Mouse (Mus musculus) liver (tissue): Measurements from ENCODE around the gene Sspo.

ENCODE experiments used
- DNase-seq: peaks from one replicate; pipeline ENCODE4 v3.0.0-alpha.2; 2020; ENCODE audit warnings: mixed read lengths

The Sspo gene

DNA sequence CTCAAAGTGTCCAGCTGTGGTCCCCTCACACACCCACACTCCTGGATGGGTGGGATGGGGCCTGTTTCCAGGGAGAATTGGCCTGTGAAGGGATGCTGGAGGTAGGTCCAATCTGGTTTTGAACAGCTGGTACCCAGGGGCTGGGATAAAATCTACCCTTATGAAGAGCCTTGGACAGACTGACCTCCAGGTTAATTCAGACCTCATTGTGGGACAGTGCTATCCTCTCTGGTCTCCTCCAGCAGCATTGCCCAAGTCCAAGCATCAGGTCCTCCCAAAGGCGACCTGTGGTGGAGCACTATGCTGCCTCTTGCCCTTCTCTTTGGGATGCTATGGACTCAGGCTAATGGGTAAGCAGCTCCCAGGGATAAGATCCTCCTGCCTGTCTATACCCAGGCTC lies at the start of gene Sspo:
Sspo (plus strand) TSS at position 301 of the 400 bp plus-strand sequence.
- DNase-seq: no peak

DNA sequence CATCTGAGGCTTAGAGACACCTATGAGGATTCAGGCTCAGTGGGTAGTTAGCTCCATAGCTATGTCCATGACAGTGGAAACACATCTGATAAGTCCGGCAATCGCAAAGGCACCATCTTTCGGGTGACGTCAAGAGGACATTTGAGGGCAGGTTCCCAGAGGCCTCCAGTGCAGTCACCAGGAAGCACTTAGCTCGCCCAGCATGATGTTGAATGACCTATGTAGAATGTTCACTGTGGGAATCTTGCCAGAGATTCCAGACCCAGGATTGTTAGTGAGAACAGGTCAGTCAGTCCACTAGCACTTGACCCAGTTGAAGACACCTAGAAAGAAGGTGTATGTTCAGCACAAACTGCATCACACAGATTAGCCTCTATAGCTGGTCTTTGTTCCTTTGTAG lies 48.1 kb upstream of the Sspo start:
- DNase-seq: no peak

DNA sequence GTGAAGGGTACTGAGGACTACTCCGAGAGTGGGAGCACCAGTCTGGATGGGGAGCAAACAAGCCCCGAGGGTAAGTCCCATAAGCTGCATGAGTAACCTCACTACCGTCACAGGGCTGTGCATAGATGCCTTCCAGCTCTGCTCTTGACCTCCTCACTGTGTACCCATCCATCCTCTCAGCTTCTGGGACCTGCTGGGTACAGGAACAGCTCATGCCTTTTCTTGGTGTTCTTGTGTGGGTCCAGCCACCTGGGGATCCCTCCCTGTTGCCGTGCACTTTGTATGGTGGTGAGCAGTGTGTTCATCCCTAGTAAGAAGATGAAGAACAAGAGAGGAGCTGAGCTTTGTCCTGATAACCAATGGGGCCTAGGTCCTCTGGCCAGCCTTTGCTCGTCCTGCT lies 44.0 kb upstream of the Sspo start:
- DNase-seq: no peak

DNA sequence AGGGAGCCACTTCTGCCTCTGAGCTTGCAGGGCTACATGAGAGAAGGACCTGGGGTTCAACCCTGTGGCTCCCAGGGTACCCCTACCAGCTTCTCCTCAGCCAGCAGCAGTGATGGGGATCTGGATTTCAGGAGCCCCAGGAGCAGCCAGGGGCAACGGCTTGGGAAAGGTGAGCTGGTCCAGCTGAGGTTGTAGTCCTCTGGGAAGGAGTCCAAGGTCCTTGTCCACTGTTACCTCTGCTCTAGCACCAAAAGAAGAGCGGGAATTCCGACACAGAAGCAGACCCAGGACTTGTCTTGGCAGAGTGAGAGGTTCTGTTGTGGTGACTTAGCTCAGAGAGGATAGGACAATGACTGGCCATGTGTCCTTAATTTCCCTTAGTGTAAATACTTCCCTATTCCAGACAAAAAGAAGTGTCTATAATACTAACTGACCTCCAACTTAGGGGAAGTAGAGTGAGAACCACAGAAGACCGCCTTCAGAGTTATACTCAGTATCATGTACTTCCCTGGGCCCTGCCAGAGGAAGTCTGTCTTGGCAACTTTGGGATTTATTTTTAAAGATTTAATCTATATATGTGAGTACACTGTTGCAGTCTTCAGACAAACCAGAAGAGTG lies 38.2 kb upstream of the Sspo start:
- DNase-seq: no peak

DNA sequence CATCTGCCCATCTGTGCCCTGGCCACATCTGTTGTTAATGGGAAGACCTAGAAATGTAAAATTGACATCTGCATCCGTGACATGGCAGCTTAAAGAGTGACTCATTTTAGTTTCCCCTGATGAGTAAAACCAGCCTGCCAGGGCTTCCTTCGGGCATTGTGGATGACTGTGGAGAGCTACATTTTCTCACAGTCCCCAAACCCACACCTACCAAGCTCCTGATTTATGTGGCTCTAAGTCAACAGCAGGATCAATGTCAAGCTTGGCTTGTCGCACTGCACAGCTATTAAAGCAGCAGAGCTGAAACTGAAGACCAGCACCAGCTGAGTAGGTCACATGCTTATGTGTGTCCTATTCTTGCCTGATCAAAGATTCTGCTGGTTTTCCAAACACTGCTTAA lies 37.5 kb upstream of the Sspo start:
- DNase-seq: no peak

DNA sequence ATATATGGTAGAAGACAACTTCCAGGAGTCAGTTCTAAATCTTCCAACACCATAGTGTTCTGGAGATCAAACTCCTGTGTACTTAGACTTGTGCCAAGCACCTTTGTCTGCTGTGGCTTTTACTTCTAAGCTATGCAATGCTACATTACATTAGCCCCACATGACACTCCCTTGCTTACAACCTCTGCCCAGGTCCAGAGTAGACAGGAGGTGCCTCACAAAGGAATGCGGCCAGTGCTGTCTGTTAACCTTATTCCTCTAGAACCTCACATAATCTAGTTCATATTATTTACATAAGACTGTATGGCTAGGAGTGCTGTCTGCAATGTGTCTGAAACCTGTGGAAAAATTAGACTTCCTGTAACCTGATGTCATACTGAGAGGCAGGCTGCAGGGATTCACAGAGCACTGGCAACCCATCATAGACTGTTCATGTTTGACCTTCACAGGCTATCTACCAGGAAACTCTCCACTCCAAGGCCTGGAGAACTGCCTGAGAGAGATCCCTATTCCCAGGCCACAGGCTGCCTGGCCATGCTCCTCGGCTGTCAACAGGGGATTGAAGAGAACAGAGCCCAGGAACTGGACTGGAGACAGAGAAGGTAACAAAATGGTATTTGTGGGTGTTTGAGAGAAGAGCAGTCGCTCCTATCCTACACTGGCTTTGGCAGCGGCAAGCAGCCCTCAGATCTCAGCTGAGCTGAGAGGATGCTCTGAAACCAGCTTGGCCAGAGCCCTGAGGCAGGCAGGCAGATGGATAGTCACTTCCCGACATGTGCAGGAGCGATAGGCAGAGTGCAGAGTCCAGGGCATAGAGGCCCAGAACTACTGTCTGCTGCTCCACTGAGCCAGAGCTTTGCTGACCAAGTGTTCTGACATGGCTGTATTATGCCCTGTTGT lies 36.6 kb upstream of the Sspo start:
- no peak for DNase-seq

DNA sequence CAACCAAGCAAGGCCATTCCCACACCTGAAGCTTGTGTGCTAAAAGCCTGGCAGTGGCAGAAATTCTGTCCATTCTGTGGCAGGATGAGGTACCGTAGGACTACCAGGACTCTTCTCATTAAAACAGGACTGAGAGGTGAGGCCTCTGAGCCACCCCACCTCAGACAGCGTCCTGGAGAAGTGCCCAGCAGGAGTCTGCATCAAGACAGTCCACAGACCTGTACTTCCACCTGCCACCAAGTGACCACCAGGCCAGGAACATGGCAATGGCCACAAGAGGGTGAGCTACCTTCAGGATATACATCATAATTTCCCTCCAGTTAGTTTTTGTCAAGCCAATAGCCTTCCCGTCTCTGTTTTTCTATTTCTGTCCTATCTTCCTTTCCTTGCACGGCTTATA lies 35.9 kb upstream of the Sspo start:
- no peak for DNase-seq

DNA sequence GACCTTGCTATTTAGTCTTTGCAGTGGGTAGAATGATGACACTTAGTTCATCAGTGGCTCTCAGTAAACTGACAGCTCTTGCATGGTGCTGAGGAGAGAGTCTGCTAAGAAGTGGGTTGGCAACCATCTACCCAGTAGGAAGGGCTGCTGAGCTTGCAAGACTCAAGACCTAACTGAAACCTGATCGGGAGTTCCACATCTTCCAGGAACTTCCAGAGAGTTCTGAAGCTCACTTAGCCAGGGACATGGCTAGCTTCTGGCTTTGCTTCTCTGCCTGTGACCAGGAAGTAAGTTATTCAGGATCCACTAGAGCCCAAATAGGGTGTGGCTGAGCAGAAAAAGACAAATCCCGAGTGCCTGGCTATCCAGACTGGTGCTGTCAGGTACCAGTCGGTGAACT lies 35.4 kb upstream of the Sspo start:
- no peak for DNase-seq

DNA sequence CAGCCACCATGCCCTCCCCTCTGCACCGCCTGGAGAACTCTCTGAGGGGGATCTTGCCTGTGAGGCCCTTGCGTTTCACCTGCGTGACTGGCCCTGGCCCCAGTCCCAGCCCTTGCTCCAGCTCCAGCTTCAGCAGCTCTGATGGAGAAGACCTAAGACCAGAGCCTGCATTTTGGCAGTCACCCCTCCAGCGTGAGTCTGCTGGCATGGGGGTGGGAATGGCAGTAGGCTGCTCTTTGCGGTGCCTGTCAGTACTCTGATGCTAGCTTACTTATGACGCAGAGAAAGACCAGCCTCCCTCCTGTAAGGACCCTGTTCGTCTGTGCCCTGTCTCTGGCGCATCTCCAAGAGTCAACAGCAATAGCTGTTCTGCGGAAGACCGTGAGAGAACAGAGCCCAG lies 34.9 kb upstream of the Sspo start:
- no peak for DNase-seq

DNA sequence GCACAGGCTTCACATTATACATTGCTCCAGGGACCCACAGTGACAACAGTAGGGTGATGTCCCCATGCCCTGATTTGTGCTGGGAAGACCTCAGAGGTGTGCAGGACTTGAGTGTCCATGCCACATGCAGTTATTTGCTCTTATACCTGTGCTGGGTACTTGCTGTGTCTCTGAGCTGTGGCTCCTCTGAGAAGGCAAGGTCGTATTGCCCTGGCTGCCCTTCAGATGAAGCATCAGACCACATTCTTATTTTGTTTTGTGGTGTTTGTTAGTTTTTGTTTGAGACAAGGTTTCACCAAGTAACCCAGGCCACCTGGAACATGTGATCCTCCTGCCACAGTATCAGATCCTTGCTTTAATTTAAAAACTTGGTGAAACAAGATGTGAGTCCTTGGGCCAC lies 33.1 kb upstream of the Sspo start:
- no peak for DNase-seq

DNA sequence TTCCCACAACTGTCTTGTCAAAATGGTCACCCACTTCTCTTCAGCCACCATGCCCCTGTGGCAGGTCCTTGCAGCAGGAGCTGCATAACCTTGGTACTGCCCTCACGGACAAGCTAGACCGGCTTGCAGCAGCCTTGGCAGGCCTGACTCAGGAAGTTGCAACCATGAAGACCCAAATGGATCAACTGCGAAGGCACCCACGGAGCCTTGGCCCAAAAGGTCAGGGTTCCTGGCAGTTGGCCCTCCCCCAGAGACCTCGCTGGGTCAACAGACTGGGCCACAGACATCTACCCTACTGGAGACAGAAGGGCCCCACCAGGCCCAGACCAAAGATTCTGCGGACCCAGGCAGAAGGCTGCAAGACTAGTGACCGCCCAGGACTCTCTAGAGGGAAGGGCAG lies 32.4 kb upstream of the Sspo start:
- DNase-seq: no peak

DNA sequence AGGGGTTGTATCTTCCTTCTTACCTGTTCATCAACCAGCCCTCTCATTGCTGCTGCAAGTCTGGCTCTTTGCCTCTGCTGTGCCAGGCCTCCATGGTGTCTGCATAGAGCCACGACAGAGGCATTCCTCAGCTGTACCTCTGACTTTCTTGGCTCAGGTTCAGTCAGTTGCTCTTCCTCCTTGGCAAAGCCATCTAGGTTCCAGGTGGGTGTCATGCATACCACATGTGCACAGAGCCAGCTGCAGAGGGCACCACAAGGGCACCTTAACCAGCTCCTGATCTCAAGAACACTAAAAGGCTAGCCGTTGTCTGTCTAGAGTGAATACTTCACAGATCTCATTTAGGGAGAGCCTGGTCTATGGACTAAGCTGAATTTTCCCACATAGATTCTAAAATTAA lies 31.5 kb upstream of the Sspo start:
- no peak for DNase-seq

DNA sequence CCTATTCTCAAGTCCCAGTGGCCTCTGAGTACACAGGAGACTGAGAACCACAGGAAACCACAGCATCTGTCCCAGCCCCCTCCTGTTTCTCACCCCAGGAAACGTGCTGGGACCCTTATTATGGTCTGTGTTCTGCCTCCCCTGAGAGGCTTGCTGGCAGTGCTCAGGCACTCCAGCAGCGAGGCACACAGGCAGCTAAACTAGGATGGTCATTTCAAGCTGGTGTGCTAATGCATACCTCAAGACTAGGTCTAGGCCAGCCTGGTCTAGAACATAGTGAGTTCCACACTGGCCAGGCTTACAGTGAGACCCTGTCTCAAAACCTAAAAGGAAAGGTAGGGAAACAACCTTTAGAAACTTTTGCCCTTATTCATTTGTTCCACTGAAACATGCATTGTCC lies 27.4 kb upstream of the Sspo start:
- no peak for DNase-seq

DNA sequence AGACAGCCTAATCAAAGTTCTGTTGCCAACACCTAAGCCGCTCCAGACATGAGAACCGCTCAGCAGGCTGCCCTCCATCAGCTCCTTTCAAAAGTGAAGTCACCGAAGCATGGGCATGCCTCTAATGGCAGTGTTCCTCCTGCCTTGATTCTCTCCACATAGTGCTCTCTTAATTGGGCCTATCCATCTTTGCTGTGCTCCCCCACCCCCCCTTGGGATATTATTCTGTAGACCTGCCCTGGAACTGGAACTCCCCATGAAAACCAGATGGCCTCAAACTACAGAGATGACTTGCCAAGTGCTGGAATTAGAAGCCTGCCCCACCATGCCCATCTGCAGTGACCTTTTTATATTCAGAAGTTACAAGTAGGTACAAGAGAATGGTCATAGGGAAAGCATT lies 24.7 kb upstream of the Sspo start:
- no peak for DNase-seq

DNA sequence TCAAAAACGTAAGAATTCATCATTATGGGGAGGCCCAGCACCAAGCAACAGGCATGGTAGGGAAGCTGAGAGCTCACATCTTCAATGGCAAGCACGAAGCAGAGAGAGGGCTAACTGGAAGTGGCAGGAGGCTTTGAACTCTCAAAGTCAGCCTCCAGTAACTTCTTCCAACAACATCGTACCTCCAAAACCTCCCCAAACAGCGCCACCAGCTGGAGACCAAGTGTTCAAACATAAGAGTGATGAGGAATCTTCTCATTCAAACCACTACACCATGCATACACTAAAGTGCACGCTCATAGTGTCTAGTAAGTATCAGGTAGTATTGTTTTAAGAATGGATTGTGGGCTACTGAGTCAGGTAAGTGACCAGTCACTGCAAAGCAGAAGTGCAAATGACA lies 24.0 kb upstream of the Sspo start:
- no peak for DNase-seq

DNA sequence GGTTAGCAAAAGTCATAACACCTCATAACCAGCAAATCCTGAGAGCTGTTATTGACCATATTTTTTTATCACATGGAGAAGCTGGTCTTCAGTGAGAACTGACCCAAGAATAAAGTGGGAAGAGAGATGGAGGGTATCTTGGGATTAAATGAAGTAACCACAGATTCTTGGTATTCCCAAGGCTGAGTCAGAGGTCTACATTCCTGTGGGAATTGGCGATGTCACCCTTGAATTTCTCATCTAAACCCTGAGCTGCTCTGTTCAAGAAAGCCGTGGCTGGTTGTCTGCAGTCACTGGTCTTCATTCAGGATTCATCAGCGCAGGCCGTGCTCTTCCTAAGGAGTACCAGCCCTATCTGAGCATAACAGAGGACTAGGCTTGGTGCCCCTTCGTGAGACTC lies 21.1 kb upstream of the Sspo start:
- DNase-seq: no peak

DNA sequence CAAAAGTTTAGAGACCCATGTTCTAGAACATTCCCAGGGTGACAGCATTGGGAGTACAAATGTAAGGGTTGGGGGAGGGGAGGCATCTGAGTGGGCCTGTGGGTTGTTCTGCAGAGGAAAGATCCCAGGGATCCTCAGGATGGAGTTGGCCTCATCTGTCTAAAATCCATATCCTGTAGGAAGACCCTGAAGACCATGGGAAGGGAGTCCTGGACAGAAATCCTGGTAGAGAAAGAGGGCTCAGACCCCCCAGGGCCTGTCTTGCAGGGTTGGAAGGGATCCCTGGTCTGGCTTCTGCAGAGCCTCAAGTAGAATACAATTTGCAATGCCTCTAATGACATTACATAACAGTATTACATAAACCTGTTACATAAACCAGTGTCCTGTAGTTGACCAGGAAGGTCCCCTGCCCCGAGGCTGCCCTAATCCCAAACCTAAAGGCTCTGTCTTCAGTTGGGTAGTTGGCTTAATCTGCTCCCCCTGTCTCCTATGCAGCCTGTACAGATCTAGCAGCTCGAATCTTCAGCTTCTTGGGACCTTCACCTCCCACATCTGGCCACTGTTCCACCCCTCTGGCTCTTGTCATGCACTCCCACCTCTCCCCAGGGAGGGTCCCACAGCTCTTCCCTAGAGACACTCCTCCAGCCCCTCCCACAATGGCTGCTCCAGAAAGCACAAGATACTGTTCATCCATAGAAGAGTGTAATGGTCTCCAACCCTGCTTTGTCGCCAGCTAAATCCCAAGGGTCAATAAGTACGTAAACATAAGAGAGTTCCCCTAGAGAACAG lies 19.1 kb upstream of the Sspo start:
- DNase-seq: no peak

DNA sequence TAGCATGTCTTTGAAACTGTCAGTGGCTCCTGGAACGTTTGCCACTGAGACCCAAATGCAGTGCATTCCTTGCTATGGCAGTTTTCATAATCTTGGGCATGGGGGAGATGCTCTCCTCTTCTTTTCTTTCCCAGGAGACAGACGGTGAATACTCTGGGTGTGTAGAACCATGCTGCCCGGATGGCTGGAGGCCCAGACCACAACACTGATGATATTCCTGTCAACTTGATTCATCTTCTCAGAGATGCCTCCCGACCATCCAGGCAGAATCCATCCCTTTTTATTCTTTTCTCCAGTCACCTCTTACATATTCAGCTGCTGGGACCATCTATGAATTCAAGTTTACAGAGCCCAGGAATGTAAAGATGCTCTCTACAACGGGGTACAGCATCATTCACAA lies 17.3 kb upstream of the Sspo start:
- DNase-seq: no peak

DNA sequence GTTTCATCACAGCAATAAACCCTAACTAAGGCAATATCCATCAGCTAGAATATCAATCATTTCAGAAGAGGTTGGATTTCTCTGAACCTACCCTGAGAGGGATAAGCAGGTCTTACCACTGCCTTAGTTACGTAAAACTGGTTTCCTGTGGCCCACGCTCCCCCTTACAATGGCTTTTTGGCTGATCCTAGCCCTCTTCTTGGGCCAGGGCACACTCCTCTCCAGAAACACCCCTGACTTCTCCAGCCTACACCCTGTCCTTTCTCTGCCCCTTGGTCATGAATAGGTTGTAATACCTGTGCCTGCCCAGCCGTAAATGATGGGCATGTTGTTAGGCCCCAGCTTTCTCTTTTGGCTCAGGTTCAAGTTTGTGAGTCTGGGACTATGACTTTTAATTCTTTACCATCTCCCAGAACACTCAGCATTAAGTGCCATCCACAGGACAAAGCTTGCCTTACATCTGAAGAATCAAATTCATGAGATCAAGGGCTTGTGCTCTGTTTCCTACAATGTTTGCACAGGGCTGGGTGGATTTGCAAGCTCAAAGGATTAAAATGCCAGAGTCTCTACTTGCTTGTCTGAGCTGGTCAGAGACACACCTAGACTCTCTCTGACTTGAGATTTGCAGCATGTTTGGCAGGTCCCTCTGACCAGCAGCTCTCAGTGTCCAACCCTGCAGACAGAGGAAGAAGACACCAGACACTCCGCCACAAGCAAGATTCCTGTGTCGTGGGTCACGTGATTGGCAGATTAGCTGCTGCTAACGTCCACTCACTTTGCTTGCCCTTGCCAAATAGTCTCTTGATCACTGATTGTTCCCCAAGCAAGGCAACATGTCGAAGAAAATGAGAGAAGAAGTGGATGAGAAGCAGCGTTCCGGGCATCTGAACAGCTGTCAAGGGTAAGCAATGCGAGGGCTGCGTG lies 14.9 kb upstream of the Sspo start:
- DNase-seq: no peak

DNA sequence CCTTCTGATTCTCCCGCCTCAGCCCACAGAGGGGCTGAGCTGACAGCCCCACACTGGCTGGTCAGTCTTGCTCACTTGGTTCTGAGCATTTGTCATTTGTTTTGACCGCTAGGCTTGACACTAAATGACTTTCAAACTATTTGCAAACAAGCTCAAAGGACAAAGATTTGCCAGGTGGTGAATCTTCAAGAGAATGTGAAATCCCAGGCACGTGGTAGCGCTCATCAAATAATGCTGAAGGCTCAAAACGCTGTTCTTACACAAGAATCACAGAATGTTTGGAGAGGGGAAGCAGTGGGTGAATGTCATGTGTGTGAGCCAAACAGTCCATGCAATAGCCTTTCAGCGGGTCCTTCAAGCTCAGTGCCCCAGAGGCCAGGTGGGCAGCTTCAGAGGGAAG lies 13.4 kb upstream of the Sspo start:
- no peak for DNase-seq

DNA sequence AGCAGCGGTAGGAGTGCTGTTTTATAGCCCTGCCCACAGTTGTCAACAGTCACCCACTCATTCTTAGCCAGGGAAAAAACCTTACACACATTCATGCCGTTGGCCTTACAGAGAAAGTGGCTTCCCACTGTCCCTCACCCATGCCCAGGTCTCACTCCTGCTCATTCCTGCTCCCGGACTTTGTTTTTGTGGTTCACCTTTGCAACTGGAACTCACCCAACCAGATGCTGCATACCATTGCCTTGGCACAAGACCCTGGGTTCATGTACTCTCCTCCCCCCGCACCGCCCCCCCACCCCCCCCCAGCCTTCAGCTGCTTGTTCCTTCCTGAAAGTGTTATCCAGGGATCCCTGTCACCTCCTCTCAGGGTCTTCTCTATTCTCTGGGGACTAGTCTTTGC lies 12.9 kb upstream of the Sspo start:
- DNase-seq: no peak

DNA sequence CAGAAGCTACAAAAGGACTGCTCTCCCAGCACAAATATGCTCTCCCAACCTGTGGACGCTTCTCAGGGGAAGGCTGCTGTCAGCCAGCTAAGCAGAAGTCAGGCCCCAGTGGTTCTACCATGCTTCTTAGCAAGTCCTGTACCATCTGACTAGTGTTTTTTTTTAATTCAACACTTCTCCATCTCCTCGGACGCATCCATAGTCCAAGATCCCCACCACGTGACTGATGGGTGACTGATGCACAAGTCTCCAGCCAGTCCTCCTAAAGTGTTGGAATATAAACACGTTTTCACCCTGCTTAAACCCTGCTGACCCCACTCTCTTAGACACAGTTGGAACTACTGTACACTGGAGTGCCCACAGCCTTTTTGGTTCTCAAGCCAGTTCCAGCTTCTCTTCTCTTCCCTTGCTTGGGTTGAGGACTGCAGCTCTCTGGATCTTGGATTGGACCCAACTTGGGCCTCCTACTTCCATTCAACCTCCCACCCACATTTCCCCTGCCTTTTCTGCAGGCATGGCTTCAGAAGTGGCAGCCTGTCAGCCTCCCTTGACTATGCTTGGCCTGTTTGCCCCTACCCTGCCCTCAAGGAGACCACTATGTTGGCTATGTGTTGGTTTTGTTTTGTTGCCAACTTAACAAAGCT lies 12.2 kb upstream of the Sspo start:
- no peak for DNase-seq
